Mouse (Mus musculus): ENCODE results near the gene Cadm1. TPM values are rescaled to one million over a fixed set of nuclear protein-coding genes. Genes with fewer than 3 reads are reported as not detected.
A peak's percentile ranks its signal among the peaks of the same experiment; 100 is the strongest.

Gene Cadm1
- polyA plus RNA-seq, 1 experiment from 2014 or later = 7.4 TPM

DNA sequence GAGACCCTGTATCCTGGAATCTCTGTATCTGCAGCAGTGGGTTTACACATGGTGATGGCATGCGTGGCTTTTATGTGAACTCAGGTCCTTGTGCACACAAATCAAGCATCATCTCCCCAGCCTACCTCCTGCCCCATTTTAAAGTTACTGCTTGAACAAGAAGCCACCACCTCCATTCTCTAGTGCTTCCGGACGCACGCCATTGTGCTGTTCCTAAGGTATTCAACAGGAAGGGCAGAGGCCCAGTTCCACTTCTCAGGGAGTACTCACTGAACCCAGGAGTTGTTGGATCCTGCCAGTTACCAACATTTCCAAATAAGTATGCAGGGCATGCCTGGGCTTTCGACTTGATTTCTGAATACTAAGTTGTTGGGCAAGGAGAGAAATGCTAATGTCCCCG, 49.5 kb downstream of the Cadm1 start:
- DNase-seq (no peak), ATAC-seq (ENCODE audit: low read depth) (no peak)
- no peak overlapping the region for H3K4me3 ChIP-seq (replicated peaks)
- H3K4me1 ChIP-seq (replicated peaks) = no peaks in the 10 kb centered on the region; the same call in 1 of the 2 replicates
- no peak overlapping the region for H3K27ac ChIP-seq
- 75% methylated on average over 6 of the region's 6 CpGs for WGBS (ENCODE audit: insufficient replicate concordance)
- no peak overlapping the region for H3K9ac ChIP-seq
- no peaks in the 10 kb centered on the region for H3K9me3 ChIP-seq (replicated peaks)
- no peaks in the 10 kb centered on the region for H3K36me3 ChIP-seq
- H3K4me2 ChIP-seq = no peak overlapping the region
- H3K27me3 ChIP-seq = no peaks in the 10 kb centered on the region

DNA sequence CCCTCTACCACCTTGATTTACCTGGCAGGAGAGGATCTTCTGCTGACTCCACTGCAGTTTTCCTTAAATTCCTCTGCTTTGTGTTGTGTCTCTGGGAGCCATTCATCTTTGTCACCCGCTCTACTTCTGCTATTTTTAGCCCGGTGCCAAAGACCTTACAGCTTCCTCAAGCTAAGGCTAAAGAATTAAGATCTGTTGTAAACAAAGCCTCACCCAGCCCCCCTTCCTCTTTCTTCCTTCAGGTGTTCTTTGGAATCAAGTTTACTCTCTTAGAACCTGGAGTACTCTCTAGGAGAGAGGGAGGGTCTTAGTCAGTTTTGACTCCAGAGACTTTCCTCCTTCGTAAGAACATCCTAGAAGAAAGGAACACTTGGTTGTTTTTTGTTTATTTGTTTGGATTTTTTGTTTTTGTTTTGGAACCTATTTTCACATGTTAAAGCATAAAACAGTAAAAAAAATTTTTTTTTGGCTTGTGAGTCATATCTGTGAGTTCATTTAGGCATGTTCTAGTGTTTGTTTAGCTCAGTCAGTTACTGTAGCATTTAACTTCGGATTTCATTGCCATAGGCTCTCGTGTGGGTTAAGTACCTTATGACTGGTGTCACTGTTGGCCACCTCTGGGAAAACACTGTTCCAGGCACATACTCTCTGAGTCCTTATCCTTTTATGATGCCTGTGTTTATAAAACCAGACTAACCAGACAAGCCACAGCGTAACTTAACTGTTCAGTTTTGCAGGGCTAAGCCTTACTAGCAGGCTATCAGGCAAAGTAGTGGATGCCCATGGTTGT, 51.8 kb downstream of the Cadm1 start:
- H3K4me3 ChIP-seq (replicated peaks) = no peak overlapping the region
- no peak overlapping the region for H3K27ac ChIP-seq
- H3K9ac ChIP-seq = no peak overlapping the region
- H3K4me2 ChIP-seq = no peak overlapping the region
- no peaks in the 10 kb centered on the region for H3K27me3 ChIP-seq
- no peaks in the 10 kb centered on the region for H3K9me3 ChIP-seq (replicated peaks)
- no peak for ATAC-seq (ENCODE audit: low read depth)
- DNase-seq = no peak
- 50% methylated on average over 6 of the region's 6 CpGs for WGBS (ENCODE audit: insufficient replicate concordance)
- H3K36me3 ChIP-seq = no peaks in the 10 kb centered on the region
- H3K4me1 ChIP-seq (replicated peaks) = no peaks in the 10 kb centered on the region; the same call in 1 of the 2 replicates

- H3K9ac ChIP-seq = no peak overlapping the region
- 53% methylated on average over 4 of the region's 4 CpGs for WGBS (ENCODE audit: insufficient replicate concordance)
- no peak for DNase-seq
These were observed 53.3 kb downstream of the Cadm1 start for GRCm38 (mm10) chr9:47583241-47583640.

GRCm38 (mm10) chr9:47586176-47586575, 56.2 kb downstream of the Cadm1 start:
- Histone ChIP-seq H3K27me3 (no peaks in the 10 kb centered on the region), H3K4me3 (replicated peaks) (no peak overlapping the region), H3K9me3 (replicated peaks) (no peaks in the 10 kb centered on the region), H3K4me1 (replicated peaks) (no peaks in the 10 kb centered on the region; the same call in 1 of the 2 replicates), H3K9ac (no peak overlapping the region), H3K4me2 (no peak overlapping the region), H3K27ac (no peak overlapping the region), H3K36me3 (no peaks in the 10 kb centered on the region)
- no peak for ATAC-seq (ENCODE audit: low read depth)
- DNase-seq = no peak
- 70% methylated on average over 5 of the region's 5 CpGs for WGBS (ENCODE audit: insufficient replicate concordance)

More at GRCm38 (mm10) chr9:47583241-47583640, 53.3 kb downstream of the Cadm1 start:
- H3K36me3 ChIP-seq = no peaks in the 10 kb centered on the region
- H3K27me3 ChIP-seq = no peaks in the 10 kb centered on the region
- H3K27ac ChIP-seq = no peak overlapping the region
- no peak overlapping the region for H3K4me3 ChIP-seq (replicated peaks)
- no peaks in the 10 kb centered on the region; the same call in 1 of the 2 replicates for H3K4me1 ChIP-seq (replicated peaks)
- ATAC-seq (ENCODE audit: low read depth) = no peak
- H3K4me2 ChIP-seq = no peak overlapping the region
- no peaks in the 10 kb centered on the region for H3K9me3 ChIP-seq (replicated peaks)

GRCm38 (mm10) chr9:47586839-47587238, 56.9 kb downstream of the Cadm1 start:
- 83% methylated on average over 8 of the region's 8 CpGs for WGBS (ENCODE audit: insufficient replicate concordance)
- Histone ChIP-seq H3K9me3 (replicated peaks) (no peaks in the 10 kb centered on the region), H3K27me3 (no peaks in the 10 kb centered on the region), H3K27ac (no peak overlapping the region), H3K36me3 (no peaks in the 10 kb centered on the region), H3K4me3 (replicated peaks) (no peak overlapping the region), H3K4me1 (replicated peaks) (no peaks in the 10 kb centered on the region; the same call in 1 of the 2 replicates), H3K4me2 (no peak overlapping the region), H3K9ac (no peak overlapping the region)
- ATAC-seq (ENCODE audit: low read depth) (no peak), DNase-seq (no peak)

DNA sequence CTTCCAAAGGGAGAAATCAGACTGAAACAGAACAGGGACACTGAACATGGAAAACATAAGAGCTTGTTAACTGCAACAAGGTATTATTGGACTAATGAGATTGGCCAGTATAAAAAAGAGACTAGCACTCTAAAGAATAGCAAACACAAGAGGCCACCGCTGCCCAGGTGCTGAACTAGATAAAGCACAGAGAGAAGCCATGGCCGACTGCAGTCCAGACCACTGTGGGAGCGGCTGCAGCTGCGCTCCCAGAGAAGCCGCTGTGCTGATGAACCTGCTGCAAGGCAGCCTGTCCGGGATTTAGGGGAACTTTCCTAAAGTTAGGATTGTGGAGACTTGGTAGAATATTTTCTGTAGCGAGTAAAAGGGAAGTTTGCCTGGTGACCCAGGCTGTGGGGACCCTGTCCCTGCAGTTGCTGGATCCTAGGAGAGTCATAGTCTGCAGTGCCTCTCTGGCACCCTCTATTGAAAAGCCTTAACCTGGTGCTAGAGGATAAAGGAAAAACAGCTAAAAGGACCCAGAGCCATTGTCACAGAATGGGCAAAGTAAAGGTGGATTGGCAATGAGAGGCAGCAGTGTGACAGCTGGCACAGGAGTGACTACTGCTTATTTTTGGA, 57.7 kb downstream of the Cadm1 start:
- Histone ChIP-seq H3K27me3 (no peaks in the 10 kb centered on the region), H3K27ac (no peak overlapping the region), H3K4me2 (0 out of 2 replicates have a peak overlapping the region, but pooled peaks have one; percentile 32), H3K9me3 (replicated peaks) (no peaks in the 10 kb centered on the region), H3K4me3 (replicated peaks) (no peak overlapping the region), H3K9ac (no peak overlapping the region), H3K36me3 (no peaks in the 10 kb centered on the region), H3K4me1 (replicated peaks) (no peaks in the 10 kb centered on the region)
- ATAC-seq (ENCODE audit: low read depth) (peak; percentile 39; the same call in 1 of the 2 replicates), DNase-seq (no peak)
- 32% methylated on average over 7 of the region's 7 CpGs for WGBS (ENCODE audit: insufficient replicate concordance)

- no peak for DNase-seq
- WGBS (ENCODE audit: insufficient replicate concordance) = 33% methylated on average over 5 of the region's 5 CpGs
These were observed 59.9 kb downstream of the Cadm1 start for GRCm38 (mm10) chr9:47589832-47590231.

DNA sequence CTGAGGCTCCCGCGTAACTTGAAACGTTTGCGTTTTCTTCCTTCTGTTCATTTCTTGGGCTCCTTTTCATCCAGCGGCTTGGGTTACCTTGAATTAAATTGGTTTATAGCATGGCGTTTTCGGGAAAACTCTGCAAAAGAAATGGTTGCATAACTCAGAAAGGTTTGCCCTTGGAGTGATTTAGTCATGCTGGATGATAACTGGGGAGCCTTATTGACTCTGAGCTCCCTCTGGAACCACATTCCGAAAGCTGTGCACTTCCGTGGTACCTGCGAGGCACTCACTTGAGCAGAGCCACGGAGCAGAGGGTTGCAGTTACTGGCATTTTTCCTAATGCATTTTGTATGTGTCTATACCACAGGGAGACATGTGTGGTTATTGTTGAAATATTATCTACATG, 71.6 kb downstream of the Cadm1 start:
- no peaks in the 10 kb centered on the region for H3K27me3 ChIP-seq
- H3K4me1 ChIP-seq (replicated peaks) = no peaks in the 10 kb centered on the region
- no peak for DNase-seq
- no peak overlapping the region for H3K27ac ChIP-seq
- H3K4me3 ChIP-seq (replicated peaks) = no peak overlapping the region
- no peak for ATAC-seq (ENCODE audit: low read depth)
- H3K36me3 ChIP-seq = no peaks in the 10 kb centered on the region
- 77% methylated on average over 11 of the region's 11 CpGs for WGBS (ENCODE audit: insufficient replicate concordance)
- no peaks in the 10 kb centered on the region for H3K9me3 ChIP-seq (replicated peaks)
- H3K9ac ChIP-seq = no peak overlapping the region
- H3K4me2 ChIP-seq = no peak overlapping the region

More at GRCm38 (mm10) chr9:47589832-47590231, 59.9 kb downstream of the Cadm1 start:
- Histone ChIP-seq H3K4me1 (replicated peaks) (no peaks in the 10 kb centered on the region), H3K36me3 (no peaks in the 10 kb centered on the region), H3K27ac (no peak overlapping the region), H3K27me3 (no peaks in the 10 kb centered on the region), H3K4me3 (replicated peaks) (no peak overlapping the region), H3K9me3 (replicated peaks) (no peaks in the 10 kb centered on the region), H3K9ac (no peak overlapping the region), H3K4me2 (no peak overlapping the region)
- no peak for ATAC-seq (ENCODE audit: low read depth)

DNA sequence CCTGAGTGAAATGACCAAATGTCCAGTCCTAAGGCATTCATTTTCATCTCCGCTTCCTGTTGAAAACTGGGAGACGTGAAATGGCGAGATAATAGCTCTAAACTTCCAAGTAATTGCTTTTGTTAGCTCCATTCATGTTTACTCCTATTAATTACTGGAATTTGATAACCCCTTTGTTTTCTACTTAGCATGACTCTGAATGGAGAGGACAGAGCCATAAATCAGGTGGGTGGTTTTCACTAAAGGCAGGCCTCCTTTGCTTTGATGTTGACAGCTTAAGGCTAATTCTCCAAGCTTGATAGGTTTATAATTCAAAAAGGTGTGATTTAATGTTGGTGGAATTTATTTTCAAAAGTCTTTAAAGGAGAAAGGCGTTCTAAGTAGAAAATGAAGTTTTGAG, 74.0 kb downstream of the Cadm1 start:
- H3K27ac ChIP-seq = no peak overlapping the region
- no peaks in the 10 kb centered on the region for H3K9me3 ChIP-seq (replicated peaks)
- DNase-seq (no peak), ATAC-seq (ENCODE audit: low read depth) (no peak)
- no peaks in the 10 kb centered on the region for H3K27me3 ChIP-seq
- H3K4me3 ChIP-seq (replicated peaks) = no peak overlapping the region
- 57% methylated on average over 4 of the region's 4 CpGs for WGBS (ENCODE audit: insufficient replicate concordance)
- H3K4me2 ChIP-seq = no peak overlapping the region
- H3K9ac ChIP-seq = no peak overlapping the region
- no peaks in the 10 kb centered on the region for H3K4me1 ChIP-seq (replicated peaks)
- no peaks in the 10 kb centered on the region for H3K36me3 ChIP-seq

- 65% methylated on average over 5 of the region's 5 CpGs for WGBS (ENCODE audit: insufficient replicate concordance)
- ATAC-seq (ENCODE audit: low read depth) (no peak), DNase-seq (no peak)
- no peaks in the 10 kb centered on the region for H3K36me3 ChIP-seq
- H3K4me3 ChIP-seq (replicated peaks) = no peak overlapping the region
- H3K9me3 ChIP-seq (replicated peaks) = no peaks in the 10 kb centered on the region
- no peak overlapping the region for H3K27ac ChIP-seq
- H3K4me1 ChIP-seq (replicated peaks) = no peaks in the 10 kb centered on the region
- no peak overlapping the region for H3K9ac ChIP-seq
- no peak overlapping the region for H3K4me2 ChIP-seq
- no peaks in the 10 kb centered on the region for H3K27me3 ChIP-seq
These were observed 75.7 kb downstream of the Cadm1 start for GRCm38 (mm10) chr9:47605628-47606027.

- Histone ChIP-seq H3K9me3 (replicated peaks) (no peaks in the 10 kb centered on the region), H3K27ac (no peak overlapping the region), H3K36me3 (no peaks in the 10 kb centered on the region), H3K4me3 (replicated peaks) (no peak overlapping the region), H3K27me3 (no peaks in the 10 kb centered on the region), H3K4me2 (no peak overlapping the region), H3K9ac (no peak overlapping the region), H3K4me1 (replicated peaks) (no peaks in the 10 kb centered on the region)
- no peak for ATAC-seq (ENCODE audit: low read depth)
- 65% methylated on average over 7 of the region's 7 CpGs for WGBS (ENCODE audit: insufficient replicate concordance)
- no peak for DNase-seq
These were observed 78.5 kb downstream of the Cadm1 start for GRCm38 (mm10) chr9:47608441-47608840.

All from liver, embryonic 13.5 days (tissue).